Mouse (Mus musculus) small intestine, adult 2 months (tissue): ENCODE results near the gene Slc35b1.

ENCODE experiments used
- CTCF ChIP-seq: fragments of 200-500 bp; IDR thresholded peaks from 2 replicates; pipeline ENCODE4 v1.5.1; 2012; ENCODE audit warnings: low read depth, mild to moderate bottlenecking, control low read depth, inconsistent platforms, low read length, moderate library complexity, mixed read lengths; ENCODE audit not compliant: insufficient replicate concordance, insufficient read length; ENCODE audit errors: extremely low read depth
- POLR2A ChIP-seq: fragments of 200-500 bp; IDR thresholded peaks from 2 replicates; pipeline ENCODE4 v1.6.1; 2012; ENCODE audit warnings: low read depth, mild to moderate bottlenecking, control low read depth, inconsistent platforms, low read length, moderate library complexity

DNA sequence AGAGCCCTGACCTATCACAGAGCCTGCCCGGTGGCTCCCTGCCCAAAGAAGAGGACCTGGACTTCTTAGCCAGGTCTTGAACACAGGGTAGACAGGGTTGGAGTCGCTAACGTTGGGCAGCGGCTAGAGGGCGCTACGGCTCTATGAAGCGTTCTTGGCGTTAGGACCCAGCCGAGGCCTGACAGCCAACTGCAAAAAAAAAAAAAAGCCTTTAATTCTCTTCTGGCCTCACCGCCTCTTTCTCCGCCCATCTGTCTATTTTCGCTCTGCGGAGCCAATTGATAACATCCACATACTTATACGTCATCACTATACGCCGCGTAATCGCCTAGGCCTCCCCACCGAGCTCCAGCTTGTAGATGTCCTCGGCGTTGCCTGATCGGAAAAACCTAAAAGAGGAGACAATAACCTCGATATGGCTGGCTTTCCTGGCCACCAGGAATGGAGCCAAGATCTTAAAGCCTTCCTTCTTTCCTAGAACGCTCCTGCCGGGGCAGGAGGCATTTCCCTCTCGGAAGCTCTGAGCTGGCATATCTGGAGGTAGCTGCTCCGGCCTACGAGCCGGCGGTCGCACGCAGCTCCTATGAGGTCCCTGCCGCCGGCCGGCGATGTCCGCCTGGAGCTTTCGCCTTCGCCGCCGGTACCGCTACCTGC is at the start of gene Slc35b1:
- TF ChIP-seq POLR2A: peak; percentile 81
- peak; percentile 89 for TF ChIP-seq CTCF
